16 mouse cellular contexts compared by ENCODE assay signal in genomic region chr5:131222498-131223244, GRCm38 (mm10).
DNase-seq lines count a peak whose midpoint lies in the region; ATAC-seq and TF ChIP-seq lines count a peak whose summit lies in the region.
"Had no signal": no experiment of that assay in that cellular context is flagged by ENCODE, and none has a peak within 500 bp of the region (broad histone marks: within the 10 kb centered on the region; RNA-seq: fewer than 3 reads in every experiment).

No protein-coding gene starts in this region.

- H3K9ac ChIP-seq in forebrain, embryonic 15.5 days (replicated peaks) = no peak overlapping the region
- H3K9ac ChIP-seq in forebrain, embryonic 11.5 days (ENCODE audit: low read length) = no peak overlapping the region
- no peak overlapping the region for H3K9ac ChIP-seq in midbrain, postnatal 0 days (replicated peaks; ENCODE audit: low read length, poor library complexity, severe bottlenecking)
- H3K9ac ChIP-seq in forebrain, embryonic 16.5 days (replicated peaks; ENCODE audit: low read depth, low read length) = no peak overlapping the region
- H3K9ac ChIP-seq: liver, embryonic 14.5 days; midbrain, embryonic 15.5 days; neural tube, embryonic 12.5 days had no signal

- peak; percentile 90 for ATAC-seq in forebrain, embryonic 15.5 days (replicated peaks)
- no peak for ATAC-seq in forebrain, embryonic 11.5 days (replicated peaks; ENCODE audit: low FRiP score)
- no peak for ATAC-seq in midbrain, postnatal 0 days (ENCODE audit: low FRiP score)
- peak; percentile 94 for ATAC-seq in forebrain, embryonic 16.5 days
- ATAC-seq: inflammation-experienced regulatory T-cells, adult 6 months; midbrain, embryonic 15.5 days had no signal

- H3K27ac ChIP-seq in forebrain, embryonic 15.5 days (replicated peaks) = peak overlapping the region; percentile 84
- H3K27ac ChIP-seq in forebrain, embryonic 11.5 days (ENCODE audit: low read depth, low read length) = no peak overlapping the region
- no peak overlapping the region for H3K27ac ChIP-seq in midbrain, postnatal 0 days (ENCODE audit: low read depth, low read length)
- H3K27ac ChIP-seq in midbrain, embryonic 10.5 days (replicated peaks) = no peak overlapping the region
- peak overlapping the region; percentile 63 for H3K27ac ChIP-seq in forebrain, embryonic 16.5 days (ENCODE audit: low read length)
- no peak overlapping the region for H3K27ac ChIP-seq in heart, embryonic 10.5 days
- H3K27ac ChIP-seq: kidney, postnatal 0 days; liver, embryonic 14.5 days; macrophage; midbrain, embryonic 15.5 days; neural tube, embryonic 12.5 days had no signal

- no peaks in the 10 kb centered on the region for H3K9me3 ChIP-seq in forebrain, embryonic 15.5 days
- H3K9me3 ChIP-seq in forebrain, embryonic 11.5 days (ENCODE audit: control insufficient read depth, low read length) = no peaks in the 10 kb centered on the region
- H3K9me3 ChIP-seq in midbrain, postnatal 0 days (ENCODE audit: low read length) = no peaks in the 10 kb centered on the region
- H3K9me3 ChIP-seq in midbrain, embryonic 10.5 days (replicated peaks) = no peaks in the 10 kb centered on the region; the same call in 1 of the 2 replicates
- H3K9me3 ChIP-seq in forebrain, embryonic 16.5 days (ENCODE audit: control insufficient read depth, low read length) = no peaks in the 10 kb centered on the region
- H3K9me3 ChIP-seq in heart, embryonic 10.5 days = no peaks in the 10 kb centered on the region
- H3K9me3 ChIP-seq: midbrain, embryonic 15.5 days; neural tube, embryonic 12.5 days had no signal

- H3K4me2 ChIP-seq in forebrain, embryonic 15.5 days (replicated peaks) = no peak overlapping the region
- H3K4me2 ChIP-seq in forebrain, embryonic 11.5 days (ENCODE audit: low read depth, low read length, severe bottlenecking) = no peak overlapping the region
- no peak overlapping the region for H3K4me2 ChIP-seq in midbrain, postnatal 0 days (ENCODE audit: low read depth, low read length, poor library complexity, severe bottlenecking)
- no peak overlapping the region for H3K4me2 ChIP-seq in forebrain, embryonic 16.5 days (ENCODE audit: low read length)
- H3K4me2 ChIP-seq: midbrain, embryonic 15.5 days; neural tube, embryonic 12.5 days had no signal

- WGBS in forebrain, embryonic 15.5 days = 53% methylated on average over 10 of the region's 10 CpGs
- 94% methylated on average over 10 of the region's 10 CpGs for WGBS in forebrain, embryonic 11.5 days
- 83% methylated on average over 10 of the region's 10 CpGs for WGBS in midbrain, postnatal 0 days
- 89% methylated on average over 10 of the region's 10 CpGs for WGBS in midbrain, embryonic 10.5 days
- WGBS in forebrain, embryonic 16.5 days = 43% methylated on average over 10 of the region's 10 CpGs
- 83% methylated on average over 10 of the region's 10 CpGs for WGBS in heart, embryonic 10.5 days

- no peak overlapping the region for H3K4me3 ChIP-seq in forebrain, embryonic 15.5 days
- H3K4me3 ChIP-seq in forebrain, embryonic 11.5 days (ENCODE audit: low read depth, low read length) = no peak overlapping the region
- no peak overlapping the region for H3K4me3 ChIP-seq in midbrain, postnatal 0 days (ENCODE audit: low read depth, low read length)
- H3K4me3 ChIP-seq in midbrain, embryonic 10.5 days = no peak overlapping the region
- no peak overlapping the region for H3K4me3 ChIP-seq in forebrain, embryonic 16.5 days (replicated peaks; ENCODE audit: low read length)
- no peak overlapping the region for H3K4me3 ChIP-seq in heart, embryonic 10.5 days
- H3K4me3 ChIP-seq: erythroblast, embryonic 14.5 days; midbrain, embryonic 15.5 days; neural tube, embryonic 12.5 days had no signal

- peaks cover 31% of the 10 kb centered on the region for H3K4me1 ChIP-seq in forebrain, embryonic 15.5 days
- no peaks in the 10 kb centered on the region for H3K4me1 ChIP-seq in forebrain, embryonic 11.5 days (replicated peaks; ENCODE audit: control insufficient read depth, insufficient read depth, low read length)
- no peaks in the 10 kb centered on the region for H3K4me1 ChIP-seq in midbrain, postnatal 0 days (ENCODE audit: insufficient read depth, low read length)
- H3K4me1 ChIP-seq in midbrain, embryonic 10.5 days = no peaks in the 10 kb centered on the region
- H3K4me1 ChIP-seq in forebrain, embryonic 16.5 days (replicated peaks; ENCODE audit: control insufficient read depth, insufficient read depth, low read length) = peaks cover 19% of the 10 kb centered on the region
- no peaks in the 10 kb centered on the region for H3K4me1 ChIP-seq in heart, embryonic 10.5 days
- H3K4me1 ChIP-seq: midbrain, embryonic 15.5 days; neural tube, embryonic 12.5 days had no signal

- no peaks in the 10 kb centered on the region for H3K27me3 ChIP-seq in forebrain, embryonic 15.5 days
- no peaks in the 10 kb centered on the region for H3K27me3 ChIP-seq in forebrain, embryonic 11.5 days (ENCODE audit: control insufficient read depth, insufficient read depth, low read length)
- no peaks in the 10 kb centered on the region for H3K27me3 ChIP-seq in midbrain, postnatal 0 days (ENCODE audit: insufficient read depth, low read length)
- H3K27me3 ChIP-seq in midbrain, embryonic 10.5 days (ENCODE audit: low read depth, poor library complexity, severe bottlenecking) = no peaks in the 10 kb centered on the region
- no peaks in the 10 kb centered on the region for H3K27me3 ChIP-seq in forebrain, embryonic 16.5 days (replicated peaks; ENCODE audit: control insufficient read depth, insufficient read depth, low read length)
- no peaks in the 10 kb centered on the region for H3K27me3 ChIP-seq in heart, embryonic 10.5 days (ENCODE audit: insufficient read depth, poor library complexity, severe bottlenecking)
- H3K27me3 ChIP-seq: midbrain, embryonic 15.5 days; neural tube, embryonic 12.5 days had no signal

- no peaks in the 10 kb centered on the region for H3K36me3 ChIP-seq in forebrain, embryonic 15.5 days
- no peaks in the 10 kb centered on the region for H3K36me3 ChIP-seq in forebrain, embryonic 11.5 days (ENCODE audit: control insufficient read depth, insufficient read depth, low read length)
- H3K36me3 ChIP-seq in midbrain, postnatal 0 days (ENCODE audit: insufficient read depth, low read length) = no peaks in the 10 kb centered on the region
- H3K36me3 ChIP-seq in midbrain, embryonic 10.5 days = no peaks in the 10 kb centered on the region
- H3K36me3 ChIP-seq in forebrain, embryonic 16.5 days (ENCODE audit: control insufficient read depth, insufficient read depth) = no peaks in the 10 kb centered on the region
- no peaks in the 10 kb centered on the region for H3K36me3 ChIP-seq in heart, embryonic 10.5 days
- H3K36me3 ChIP-seq: G1E; midbrain, embryonic 15.5 days; neural tube, embryonic 12.5 days had no signal

- TF ChIP-seq CTCF in midbrain, postnatal 0 days (IDR thresholded peaks at IDR 0.05) = no peak

- DNase-seq in forebrain, embryonic 11.5 days (ENCODE audit: low spot score) = no peak
- peak; percentile 48 for DNase-seq in midbrain, postnatal 0 days (ENCODE audit: low spot score)
- DNase-seq in midbrain, embryonic 10.5 days (ENCODE audit: low spot score) = no peak
- no peak for DNase-seq in embryo, embryonic 9.5 days (ENCODE audit: extremely low spot score)
- DNase-seq in heart, embryonic 10.5 days (ENCODE audit: low spot score) = no peak
- DNase-seq: heart, adult 18-20 months had no signal

Comparison
In these comparisons a context has a peak if more than half of its experiments do, and no peak if none do; other contexts are left out.
1. ATAC-seq: peak in forebrain, embryonic 15.5 days (single experiment) and forebrain, embryonic 16.5 days (single experiment); none in forebrain, embryonic 11.5 days (single experiment) and midbrain, postnatal 0 days (single experiment).
2. H3K27ac ChIP-seq: peak in forebrain, embryonic 15.5 days (single experiment) and forebrain, embryonic 16.5 days (single experiment); none in forebrain, embryonic 11.5 days (single experiment), midbrain, postnatal 0 days (single experiment), midbrain, embryonic 10.5 days (single experiment) and heart, embryonic 10.5 days (single experiment).